12 mouse cellular contexts compared by ENCODE assay signal in the genomic region with DNA sequence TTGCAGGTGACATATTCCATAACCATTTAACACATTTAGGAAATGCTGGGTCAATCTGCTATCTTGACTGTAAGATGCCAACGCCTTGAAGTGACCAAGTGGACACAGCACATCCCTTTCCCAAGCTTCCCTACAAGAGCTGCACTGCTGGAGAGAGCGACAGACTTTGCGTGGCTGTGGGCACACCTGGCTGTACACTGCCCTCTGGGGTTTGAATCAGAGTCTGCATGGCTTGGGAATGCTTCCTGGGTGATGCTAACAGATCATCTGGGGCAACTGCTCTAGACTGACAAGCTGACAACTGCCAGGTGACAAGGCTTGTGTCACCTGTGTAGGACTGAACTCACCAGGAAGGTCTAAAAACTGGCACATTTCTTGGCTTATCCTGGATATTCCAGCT.
DNase-seq lines count a peak whose midpoint lies in the region; ATAC-seq and TF ChIP-seq lines count a peak whose summit lies in the region.
"Had no signal": no experiment of that assay in that cellular context is flagged by ENCODE, and none has a peak within 500 bp of the region (broad histone marks: within the 10 kb centered on the region; RNA-seq: fewer than 3 reads in every experiment).

No protein-coding gene starts in this region.

- H3K36me3 ChIP-seq in hindbrain, postnatal 0 days (ENCODE audit: insufficient read depth, low read length): 0 out of 2 replicates have a peak, but pooled peaks cover 16% of the 10 kb centered on the region
- H3K36me3 ChIP-seq in hindbrain, embryonic 13.5 days: peaks cover 46% of the 10 kb centered on the region
- no peaks in the 10 kb centered on the region for H3K36me3 ChIP-seq in lung, postnatal 0 days (ENCODE audit: insufficient read depth, low read length)

- H3K4me3 ChIP-seq in hindbrain, postnatal 0 days (ENCODE audit: low read length): no peak overlapping the region
- no peak overlapping the region for H3K4me3 ChIP-seq in hindbrain, embryonic 13.5 days
- H3K4me3 ChIP-seq in lung, postnatal 0 days (ENCODE audit: low read depth, low read length): no peak overlapping the region
- H3K4me3 ChIP-seq: erythroblast, embryonic 14.5 days; myocyte had no signal

- no peak overlapping the region for H3K27ac ChIP-seq in hindbrain, postnatal 0 days
- H3K27ac ChIP-seq in hindbrain, embryonic 13.5 days: no peak overlapping the region
- no peak overlapping the region for H3K27ac ChIP-seq in lung, postnatal 0 days (ENCODE audit: low read length)

- no peaks in the 10 kb centered on the region for H3K9me3 ChIP-seq in hindbrain, postnatal 0 days (ENCODE audit: low read length)
- no peaks in the 10 kb centered on the region for H3K9me3 ChIP-seq in hindbrain, embryonic 13.5 days
- H3K9me3 ChIP-seq in lung, postnatal 0 days (ENCODE audit: low read length): no peaks in the 10 kb centered on the region

- no peaks in the 10 kb centered on the region for H3K4me1 ChIP-seq in hindbrain, postnatal 0 days (ENCODE audit: insufficient read depth, low read length)
- H3K4me1 ChIP-seq in hindbrain, embryonic 13.5 days (replicated peaks): peaks cover 3% of the 10 kb centered on the region; the same call in 1 of the 2 replicates
- no peaks in the 10 kb centered on the region for H3K4me1 ChIP-seq in lung, postnatal 0 days (ENCODE audit: insufficient read depth, low read depth, low read length)

- no peak for ATAC-seq in hindbrain, postnatal 0 days
- no peak for ATAC-seq in hindbrain, embryonic 13.5 days (ENCODE audit: low FRiP score)
- ATAC-seq in lung, postnatal 0 days: no peak

- no peak for DNase-seq in hindbrain, postnatal 0 days (ENCODE audit: low spot score)
- DNase-seq in lung, postnatal 0 days (ENCODE audit: low spot score): no peak
- no peak for DNase-seq in lung, postnatal 4 days
- peak; percentile 55 for DNase-seq in brain, adult 2 months (ENCODE audit: low read depth, low spot score)
- DNase-seq in kidney, postnatal 36 days: peak; percentile 27 to 50
- DNase-seq in thymus, postnatal 10 days (ENCODE audit: low spot score in 2 of 2): no peak
- no peak for DNase-seq in left cerebral cortex, adult 8-10 months (ENCODE audit: low spot score in 2 of 2)
- DNase-seq: cerebellum, adult 11 months; thymus, postnatal 14 days had no signal

- no peaks in the 10 kb centered on the region for H3K27me3 ChIP-seq in hindbrain, postnatal 0 days (ENCODE audit: insufficient read depth, low read length)
- H3K27me3 ChIP-seq in hindbrain, embryonic 13.5 days: no peaks in the 10 kb centered on the region
- H3K27me3 ChIP-seq in lung, postnatal 0 days (replicated peaks; ENCODE audit: insufficient read depth, low read length): no peaks in the 10 kb centered on the region

- TF ChIP-seq EP300 in lung, postnatal 0 days (IDR thresholded peaks at IDR 0.05): no peak

- no peak overlapping the region for H3K9ac ChIP-seq in hindbrain, postnatal 0 days (replicated peaks; ENCODE audit: low read length)
- H3K9ac ChIP-seq in hindbrain, embryonic 13.5 days: no peak overlapping the region
- no peak overlapping the region for H3K9ac ChIP-seq in lung, postnatal 0 days (replicated peaks; ENCODE audit: low read depth)

- peak; percentile 51 for TF ChIP-seq CTCF in hindbrain, postnatal 0 days (IDR thresholded peaks at IDR 0.05; ENCODE audit: low read depth)
- TF ChIP-seq CTCF in lung, postnatal 0 days (IDR thresholded peaks at IDR 0.05): peak; percentile 53

- H3K4me2 ChIP-seq in hindbrain, postnatal 0 days (ENCODE audit: low read depth, low read length): no peak overlapping the region
- no peak overlapping the region for H3K4me2 ChIP-seq in hindbrain, embryonic 13.5 days
- H3K4me2 ChIP-seq in lung, postnatal 0 days (replicated peaks; ENCODE audit: low read depth, low read length): no peak overlapping the region

- WGBS in hindbrain, postnatal 0 days: 76% methylated on average over 3 of the region's 3 CpGs
- 75% methylated on average over 3 of the region's 3 CpGs for WGBS in hindbrain, embryonic 13.5 days
- WGBS in lung, postnatal 0 days: 72% methylated on average over 3 of the region's 3 CpGs

Comparison
In these comparisons a context has a peak if more than half of its experiments do, and no peak if none do; other contexts are left out.
1. DNase-seq: peak in brain, adult 2 months (single experiment) and kidney, postnatal 36 days (2 of 2); none in hindbrain, postnatal 0 days (single experiment), lung, postnatal 0 days (single experiment), lung, postnatal 4 days (0 of 2), thymus, postnatal 10 days (0 of 2) and left cerebral cortex, adult 8-10 months (0 of 2).